Mouse (Mus musculus): ENCODE data around the gene Bmp5. TPM values are rescaled to one million over a fixed set of nuclear protein-coding genes. Genes with fewer than 3 reads are reported as not detected.

Gene Bmp5
- polyA plus RNA-seq, 1 experiment: 8.3 TPM

DNA sequence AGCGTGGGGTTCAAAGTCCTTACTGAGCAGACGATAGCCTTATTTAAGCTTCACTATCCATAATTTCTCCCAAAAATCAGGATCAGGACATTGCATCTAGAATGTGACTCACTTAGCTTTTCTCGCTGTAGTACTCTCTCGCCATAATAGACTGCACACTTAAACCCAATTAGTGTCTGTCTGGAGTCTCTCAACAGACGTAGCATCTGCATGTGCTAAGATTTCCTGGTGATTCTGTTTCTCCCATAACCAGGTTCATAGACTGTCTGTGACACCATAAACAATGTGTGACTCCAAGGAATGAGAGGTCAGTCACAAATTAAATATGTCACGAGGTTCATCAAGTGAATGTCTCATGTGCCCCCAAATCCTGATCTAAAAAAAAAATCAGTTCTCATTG, 65.7 kb downstream of the Bmp5 start:
- no peak for DNase-seq
- Histone ChIP-seq H3K4me3 (replicated peaks; ENCODE audit: insufficient read depth, low read depth, low read length) (no peak overlapping the region), H3K27ac (ENCODE audit: insufficient read depth, low read length) (no peak overlapping the region), H3K4me1 (ENCODE audit: control insufficient read depth, insufficient read depth, low read length) (no peaks in the 10 kb centered on the region), H3K27me3 (ENCODE audit: control insufficient read depth, insufficient read depth, low read length) (no peaks in the 10 kb centered on the region)
- TF ChIP-seq POLR2A (IDR thresholded peaks at IDR 0.05; ENCODE audit: borderline replicate concordance, insufficient read depth, low read length) (no peak), CTCF (IDR thresholded peaks at IDR 0.05; ENCODE audit: borderline replicate concordance, insufficient read depth, low read depth, low read length) (no peak)
- 94% methylated on average over 6 of the region's 6 CpGs for WGBS

DNA sequence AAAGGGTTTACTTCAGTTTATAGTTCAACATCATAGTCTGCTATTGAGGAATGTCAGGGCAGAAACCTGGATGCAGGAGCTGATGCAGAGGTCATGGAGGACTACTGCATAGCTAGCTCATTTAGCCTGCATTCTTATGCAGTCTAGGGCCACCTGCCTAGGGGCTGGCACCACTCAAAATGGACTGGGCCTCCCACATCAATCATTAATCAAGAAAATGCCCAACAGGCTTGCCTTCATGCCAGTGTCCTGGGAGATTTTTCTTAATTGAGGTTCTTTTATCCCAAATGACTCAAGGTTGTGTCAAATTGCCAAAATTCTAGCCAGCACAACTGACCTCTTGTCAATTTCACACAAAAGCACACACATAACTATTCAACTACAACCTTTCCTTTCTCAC, 70.8 kb downstream of the Bmp5 start:
- no peak for DNase-seq
- H3K27me3 ChIP-seq (ENCODE audit: control insufficient read depth, insufficient read depth, low read length): no peaks in the 10 kb centered on the region
- no peak for TF ChIP-seq POLR2A (IDR thresholded peaks at IDR 0.05; ENCODE audit: borderline replicate concordance, insufficient read depth, low read length)
- TF ChIP-seq CTCF (IDR thresholded peaks at IDR 0.05; ENCODE audit: borderline replicate concordance, insufficient read depth, low read depth, low read length): no peak
- H3K27ac ChIP-seq (ENCODE audit: insufficient read depth, low read length): no peak overlapping the region
- no peak overlapping the region for H3K4me3 ChIP-seq (replicated peaks; ENCODE audit: insufficient read depth, low read depth, low read length)
- H3K4me1 ChIP-seq (ENCODE audit: control insufficient read depth, insufficient read depth, low read length): no peaks in the 10 kb centered on the region

DNA sequence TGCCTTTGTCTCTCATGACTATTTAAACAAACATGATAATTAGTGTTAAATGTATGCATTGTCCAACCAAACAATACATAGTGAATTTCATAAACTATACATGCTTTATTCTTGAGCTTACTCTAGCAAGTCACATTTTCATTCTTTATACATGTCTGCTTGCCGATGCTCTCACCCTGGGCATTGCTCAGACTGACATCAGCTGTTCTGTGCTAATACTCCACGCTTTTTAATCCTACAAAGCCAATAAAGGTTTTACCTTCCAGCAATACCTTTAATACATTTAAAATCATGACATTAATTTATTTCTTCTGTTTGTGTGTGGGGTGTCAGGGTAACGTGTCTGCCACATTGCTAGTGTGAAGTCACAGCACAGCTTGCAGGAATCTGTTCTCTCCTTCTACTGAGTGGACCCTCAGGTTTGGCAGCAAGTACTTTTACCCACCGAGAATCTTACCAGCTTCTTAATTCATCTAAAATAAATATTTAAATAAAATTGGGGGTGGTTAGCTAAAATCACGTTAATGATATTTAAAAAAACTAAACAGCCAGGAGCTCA, 75.6 kb downstream of the Bmp5 start:
- no peaks in the 10 kb centered on the region for H3K27me3 ChIP-seq (ENCODE audit: control insufficient read depth, insufficient read depth, low read length)
- no peak overlapping the region for H3K4me3 ChIP-seq (replicated peaks; ENCODE audit: insufficient read depth, low read depth, low read length)
- DNase-seq: no peak
- no peak overlapping the region for H3K27ac ChIP-seq (ENCODE audit: insufficient read depth, low read length)
- WGBS: 64% methylated on average over 5 of the region's 5 CpGs
- no peaks in the 10 kb centered on the region for H3K4me1 ChIP-seq (ENCODE audit: control insufficient read depth, insufficient read depth, low read length)
- TF ChIP-seq POLR2A (IDR thresholded peaks at IDR 0.05; ENCODE audit: borderline replicate concordance, insufficient read depth, low read length): no peak

DNA sequence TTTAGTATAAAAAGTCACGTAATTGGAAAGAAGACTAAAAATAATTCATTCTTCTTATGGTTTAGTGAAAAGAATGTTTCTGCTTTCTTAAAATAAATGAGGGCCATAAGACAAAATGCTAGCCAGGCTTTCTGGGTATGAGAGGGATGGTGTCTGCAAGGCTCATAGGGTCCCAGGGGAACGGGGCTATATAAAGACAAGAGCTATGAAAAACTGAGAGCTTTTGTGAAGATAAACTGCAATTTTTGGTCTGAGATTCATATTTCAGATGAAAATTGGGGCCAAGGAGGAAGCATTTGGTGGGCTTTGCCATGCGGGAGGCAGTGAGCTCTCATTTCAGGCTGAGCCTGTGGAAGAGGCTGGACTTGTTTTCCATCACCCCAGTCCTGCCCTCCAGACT, 83.0 kb downstream of the Bmp5 start:
- WGBS: 89% methylated on average over 3 of the region's 3 CpGs
- H3K27me3 ChIP-seq (ENCODE audit: control insufficient read depth, insufficient read depth, low read length): no peaks in the 10 kb centered on the region
- H3K4me1 ChIP-seq (ENCODE audit: control insufficient read depth, insufficient read depth, low read length): no peaks in the 10 kb centered on the region
- TF ChIP-seq POLR2A (IDR thresholded peaks at IDR 0.05; ENCODE audit: borderline replicate concordance, insufficient read depth, low read length) (no peak), CTCF (IDR thresholded peaks at IDR 0.05; ENCODE audit: borderline replicate concordance, insufficient read depth, low read depth, low read length) (no peak)
- H3K27ac ChIP-seq (ENCODE audit: insufficient read depth, low read length): no peak overlapping the region
- no peak for DNase-seq
- H3K4me3 ChIP-seq (replicated peaks; ENCODE audit: insufficient read depth, low read depth, low read length): no peak overlapping the region

DNA sequence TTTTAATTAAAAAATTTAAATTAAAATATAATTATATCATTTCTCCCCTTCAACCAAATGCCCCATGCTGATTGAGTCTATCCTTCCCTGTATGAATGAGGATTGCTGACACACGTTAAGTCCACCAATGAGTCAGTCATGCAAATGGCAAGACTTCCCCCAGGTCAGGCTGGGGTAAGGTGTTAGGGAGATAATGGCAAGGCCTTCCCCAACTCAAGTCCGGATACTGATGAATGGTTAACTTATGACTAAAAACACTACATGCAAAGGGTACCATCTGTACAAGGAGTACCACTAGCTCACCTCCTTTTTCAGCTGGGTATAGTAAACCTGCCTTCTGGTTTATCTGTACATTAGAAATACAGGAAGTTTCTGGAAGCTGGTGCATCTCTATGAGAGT, 83.8 kb downstream of the Bmp5 start:
- no peak overlapping the region for H3K4me3 ChIP-seq (replicated peaks; ENCODE audit: insufficient read depth, low read depth, low read length)
- DNase-seq: no peak
- WGBS: 84% methylated on average over 2 of the region's 2 CpGs
- no peaks in the 10 kb centered on the region for H3K27me3 ChIP-seq (ENCODE audit: control insufficient read depth, insufficient read depth, low read length)
- H3K4me1 ChIP-seq (ENCODE audit: control insufficient read depth, insufficient read depth, low read length): no peaks in the 10 kb centered on the region
- TF ChIP-seq CTCF (IDR thresholded peaks at IDR 0.05; ENCODE audit: borderline replicate concordance, insufficient read depth, low read depth, low read length): no peak
- TF ChIP-seq POLR2A (IDR thresholded peaks at IDR 0.05; ENCODE audit: borderline replicate concordance, insufficient read depth, low read length): no peak
- no peak overlapping the region for H3K27ac ChIP-seq (ENCODE audit: insufficient read depth, low read length)

DNA sequence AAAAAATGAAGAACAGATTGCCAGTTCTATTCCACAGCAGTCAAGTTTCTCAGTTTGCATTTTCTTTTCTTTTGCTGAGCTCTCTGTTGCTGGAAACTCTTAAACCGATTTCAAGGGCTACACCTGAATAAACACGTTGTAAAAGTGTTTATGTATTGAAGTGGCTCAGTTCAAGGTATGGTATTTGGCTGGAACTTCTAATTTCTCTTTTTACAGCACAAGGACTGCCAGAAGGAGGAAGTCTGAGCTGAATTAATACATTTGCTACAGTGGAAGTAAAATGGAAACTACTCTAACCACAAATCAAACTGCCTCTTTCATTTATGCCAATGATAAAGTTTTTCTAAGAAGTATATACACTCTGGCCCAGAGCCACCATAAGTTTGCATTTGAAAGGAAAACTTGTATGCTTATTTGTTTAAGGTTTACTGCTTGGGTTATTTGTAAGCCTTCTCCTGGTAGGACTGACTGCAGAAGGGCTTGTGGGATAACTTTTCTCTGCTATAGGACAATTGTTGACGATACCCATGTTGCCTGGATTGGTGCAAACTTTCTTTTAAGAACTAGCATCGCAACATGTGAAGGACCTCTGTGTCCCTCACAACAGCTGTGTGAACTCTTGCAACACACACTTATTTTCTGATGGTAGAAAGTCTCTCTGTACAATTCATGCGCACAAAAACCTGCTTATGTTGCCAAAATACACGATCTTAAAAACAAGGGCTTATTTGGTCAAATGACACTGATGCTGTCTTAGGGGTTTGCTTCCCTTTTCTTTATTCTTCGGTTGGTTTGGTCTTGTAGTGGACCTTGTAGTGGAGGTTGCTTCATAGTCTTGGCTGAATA, 95.4 kb downstream of the Bmp5 start:
- Histone ChIP-seq H3K27me3 (ENCODE audit: control insufficient read depth, insufficient read depth, low read length) (no peaks in the 10 kb centered on the region), H3K27ac (ENCODE audit: insufficient read depth, low read length) (no peak overlapping the region), H3K4me3 (replicated peaks; ENCODE audit: insufficient read depth, low read depth, low read length) (no peak overlapping the region), H3K4me1 (ENCODE audit: control insufficient read depth, insufficient read depth, low read length) (no peaks in the 10 kb centered on the region)
- no peak for TF ChIP-seq POLR2A (IDR thresholded peaks at IDR 0.05; ENCODE audit: borderline replicate concordance, insufficient read depth, low read length)
- TF ChIP-seq CTCF (IDR thresholded peaks at IDR 0.05; ENCODE audit: borderline replicate concordance, insufficient read depth, low read depth, low read length): no peak
- no peak for DNase-seq
- 74% methylated on average over 7 of the region's 7 CpGs for WGBS

DNA sequence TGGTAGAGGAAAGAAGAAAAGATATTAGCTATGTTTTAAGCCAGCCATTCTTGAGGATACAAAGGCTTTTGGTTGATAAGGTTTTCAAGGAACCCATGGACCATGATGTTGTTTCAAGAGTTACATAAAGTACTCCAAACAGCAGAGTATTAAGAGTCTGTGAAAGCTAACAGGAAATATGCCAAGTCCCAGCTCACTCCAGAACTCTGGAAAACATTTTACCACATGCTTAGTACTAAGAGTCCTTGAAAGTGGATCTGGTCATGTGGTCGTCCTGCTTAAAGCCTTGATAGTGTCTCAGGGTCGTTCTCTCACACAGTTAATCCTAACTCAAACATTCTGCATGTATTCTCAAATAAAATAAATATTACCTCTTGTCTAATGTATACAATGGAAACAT, 101.2 kb downstream of the Bmp5 start:
- TF ChIP-seq POLR2A (IDR thresholded peaks at IDR 0.05; ENCODE audit: borderline replicate concordance, insufficient read depth, low read length) (no peak), CTCF (IDR thresholded peaks at IDR 0.05; ENCODE audit: borderline replicate concordance, insufficient read depth, low read depth, low read length) (no peak)
- Histone ChIP-seq H3K4me3 (replicated peaks; ENCODE audit: insufficient read depth, low read depth, low read length) (no peak overlapping the region), H3K27me3 (ENCODE audit: control insufficient read depth, insufficient read depth, low read length) (no peaks in the 10 kb centered on the region), H3K4me1 (ENCODE audit: control insufficient read depth, insufficient read depth, low read length) (no peaks in the 10 kb centered on the region), H3K27ac (ENCODE audit: insufficient read depth, low read length) (no peak overlapping the region)
- DNase-seq: no peak
- 84% methylated on average over 2 of the region's 2 CpGs for WGBS

All from cerebellum, adult 2 months (tissue).